Mouse (Mus musculus) limb, embryonic 11.5 days (tissue): Measurements from ENCODE around the gene Zfp277. TPM values are rescaled to one million over a fixed set of nuclear protein-coding genes. Genes with fewer than 3 reads are reported as not detected.

ENCODE experiments used
- ATAC-seq: fragments of 200-750 bp; cut with Nextera tagmentation; 2 replicates; pipeline ENCODE4 v1.8.0; 2017; ENCODE audit warnings: low read depth; ENCODE audit not compliant: insufficient number of reproducible peaks, low FRiP score, low TSS enrichment
- DNase-seq: peaks from one replicate; pipeline ENCODE4 v3.0.0-alpha.2; 2015; ENCODE audit warnings: low spot score
- H3K27ac ChIP-seq: fragments of 300-500 bp; sonication (generic); replicated peaks from 2 replicates; pipeline ENCODE4 v1.5.1; 2014; ENCODE audit warnings: low read depth, mild to moderate bottlenecking, low read length
- H3K27me3 ChIP-seq: fragments of 300-500 bp; sonication (generic); 2 replicates; pipeline ENCODE4 v1.6.1; 2014; ENCODE audit warnings: mild to moderate bottlenecking, low read length, mixed read lengths; ENCODE audit not compliant: control insufficient read depth, insufficient read depth
- H3K36me3 ChIP-seq: fragments of 300-500 bp; sonication (generic); 2 replicates; pipeline ENCODE4 v1.6.1; 2014; ENCODE audit warnings: mild to moderate bottlenecking, low read length, moderate library complexity, mixed read lengths; ENCODE audit not compliant: control insufficient read depth, insufficient read depth
- H3K4me1 ChIP-seq: fragments of 300-500 bp; sonication (generic); 2 replicates; pipeline ENCODE4 v1.6.1; 2014; ENCODE audit warnings: low read length, mixed read lengths; ENCODE audit not compliant: control insufficient read depth, insufficient read depth
- H3K4me2 ChIP-seq: fragments of 300-500 bp; sonication (generic); 2 replicates; pipeline ENCODE4 v1.6.1; 2014; ENCODE audit warnings: low read depth, mild to moderate bottlenecking, moderate library complexity; ENCODE audit not compliant: severe bottlenecking
- H3K4me3 ChIP-seq: fragments of 300-500 bp; sonication (generic); 2 replicates; pipeline ENCODE4 v1.5.1; 2014; ENCODE audit warnings: low read depth, low read length
- H3K9ac ChIP-seq: fragments of 300-500 bp; sonication (generic); 2 replicates; pipeline ENCODE4 v1.6.1; 2014; ENCODE audit warnings: mild to moderate bottlenecking, low read length
- H3K9me3 ChIP-seq: fragments of 300-500 bp; sonication (generic); 2 replicates; pipeline ENCODE4 v1.6.1; 2016; ENCODE audit warnings: low read length; ENCODE audit not compliant: control insufficient read depth
- WGBS: fragments of 180-500 bp; shearing (Covaris S2); extraction: QIAGEN DNeasy Blood & Tissue Kit; methylation state at CpG from one replicate; pipeline ENCODE4 v1.1.7; 2014; 5-methylcytosine and 5-hydroxymethylcytosine counted together
- polyA plus RNA-seq: library from polyadenylated mRNA; unstranded; fragments of >200 nt; fragmentation: Nextera tagmentation; extraction: Ambion mirVana; gene quantifications from 2 replicates; pipeline ENCODE4 v1.2.1, GENCODE M21; 2014

Zfp277 gene
- polyA plus RNA-seq, 1 experiment from 2014 or later = 42.7 TPM

GRCm38 (mm10) chr12:40391262-40391661 lies 54.4 kb downstream of the Zfp277 start:
- no peaks in the 10 kb centered on the region for H3K27me3 ChIP-seq
- H3K4me2 ChIP-seq = no peak overlapping the region
- DNase-seq (no peak), ATAC-seq (no peak)
- no peaks in the 10 kb centered on the region for H3K4me1 ChIP-seq
- 96% methylated on average over 1 of the region's 1 CpGs for WGBS
- H3K27ac ChIP-seq = no peak overlapping the region
- H3K9ac ChIP-seq = no peak overlapping the region
- no peaks in the 10 kb centered on the region for H3K9me3 ChIP-seq
- no peaks in the 10 kb centered on the region for H3K36me3 ChIP-seq
- H3K4me3 ChIP-seq = no peak overlapping the region

- Histone ChIP-seq H3K9ac (no peak overlapping the region), H3K4me3 (no peak overlapping the region)
- WGBS = 73% methylated on average over 5 of the region's 5 CpGs
These were observed 57.9 kb downstream of the Zfp277 start for GRCm38 (mm10) chr12:40387786-40388185.

GRCm38 (mm10) chr12:40385301-40385700 lies 60.4 kb downstream of the Zfp277 start:
- Histone ChIP-seq H3K4me3 (no peak overlapping the region), H3K27ac (no peak overlapping the region), H3K9ac (no peak overlapping the region), H3K36me3 (no peaks in the 10 kb centered on the region), H3K4me1 (no peaks in the 10 kb centered on the region), H3K27me3 (no peaks in the 10 kb centered on the region), H3K9me3 (no peaks in the 10 kb centered on the region), H3K4me2 (no peak overlapping the region)
- no peak for ATAC-seq
- no peak for DNase-seq
- 92% methylated on average over 4 of the region's 4 CpGs for WGBS

More at GRCm38 (mm10) chr12:40387786-40388185, 57.9 kb downstream of the Zfp277 start:
- ATAC-seq = no peak
- no peak for DNase-seq
- Histone ChIP-seq H3K4me1 (no peaks in the 10 kb centered on the region), H3K27me3 (no peaks in the 10 kb centered on the region), H3K27ac (no peak overlapping the region), H3K9me3 (no peaks in the 10 kb centered on the region), H3K36me3 (no peaks in the 10 kb centered on the region), H3K4me2 (no peak overlapping the region)

GRCm38 (mm10) chr12:40383718-40384117 lies 62.0 kb downstream of the Zfp277 start:
- H3K9me3 ChIP-seq = no peaks in the 10 kb centered on the region
- ATAC-seq = no peak
- no peak overlapping the region for H3K4me3 ChIP-seq
- WGBS = 92% methylated on average over 6 of the region's 6 CpGs
- no peak overlapping the region for H3K9ac ChIP-seq
- DNase-seq = no peak
- no peaks in the 10 kb centered on the region for H3K36me3 ChIP-seq
- no peaks in the 10 kb centered on the region for H3K27me3 ChIP-seq
- H3K4me1 ChIP-seq = no peaks in the 10 kb centered on the region
- H3K27ac ChIP-seq = no peak overlapping the region
- no peak overlapping the region for H3K4me2 ChIP-seq

GRCm38 (mm10) chr12:40382539-40382938 lies 63.2 kb downstream of the Zfp277 start:
- no peak overlapping the region for H3K4me3 ChIP-seq
- no peak overlapping the region for H3K27ac ChIP-seq
- H3K4me1 ChIP-seq = no peaks in the 10 kb centered on the region
- H3K9me3 ChIP-seq = no peaks in the 10 kb centered on the region
- no peak for ATAC-seq
- no peaks in the 10 kb centered on the region for H3K27me3 ChIP-seq
- DNase-seq = no peak
- no peak overlapping the region for H3K4me2 ChIP-seq
- whole genome bisulfite sequencing = 89% methylated on average over 5 of the region's 5 CpGs
- no peak overlapping the region for H3K9ac ChIP-seq
- H3K36me3 ChIP-seq = no peaks in the 10 kb centered on the region

GRCm38 (mm10) chr12:40381824-40382223 lies 63.9 kb downstream of the Zfp277 start:
- ATAC-seq (no peak), DNase-seq (no peak)
- Histone ChIP-seq H3K27ac (no peak overlapping the region), H3K4me2 (no peak overlapping the region), H3K9ac (no peak overlapping the region), H3K4me3 (no peak overlapping the region), H3K9me3 (no peaks in the 10 kb centered on the region), H3K4me1 (no peaks in the 10 kb centered on the region), H3K36me3 (no peaks in the 10 kb centered on the region), H3K27me3 (no peaks in the 10 kb centered on the region)
- 93% methylated on average over 11 of the region's 11 CpGs for WGBS

GRCm38 (mm10) chr12:40381173-40381801 lies 64.4 kb downstream of the Zfp277 start:
- no peak for ATAC-seq
- no peaks in the 10 kb centered on the region for H3K9me3 ChIP-seq
- 91% methylated on average over 10 of the region's 10 CpGs for WGBS
- no peaks in the 10 kb centered on the region for H3K36me3 ChIP-seq
- H3K4me1 ChIP-seq = no peaks in the 10 kb centered on the region
- no peak overlapping the region for H3K4me3 ChIP-seq
- no peak overlapping the region for H3K9ac ChIP-seq
- no peak overlapping the region for H3K4me2 ChIP-seq
- no peaks in the 10 kb centered on the region for H3K27me3 ChIP-seq
- DNase-seq = no peak
- H3K27ac ChIP-seq = no peak overlapping the region

- ATAC-seq = no peak
- WGBS = 83% methylated on average over 4 of the region's 4 CpGs
- H3K4me3 ChIP-seq = no peak overlapping the region
- H3K27me3 ChIP-seq = no peaks in the 10 kb centered on the region
- no peaks in the 10 kb centered on the region for H3K9me3 ChIP-seq
- H3K4me1 ChIP-seq = no peaks in the 10 kb centered on the region
- H3K36me3 ChIP-seq = no peaks in the 10 kb centered on the region
- DNase-seq = no peak
- H3K27ac ChIP-seq = no peak overlapping the region
- no peak overlapping the region for H3K4me2 ChIP-seq
- no peak overlapping the region for H3K9ac ChIP-seq
These were observed 66.2 kb downstream of the Zfp277 start for GRCm38 (mm10) chr12:40379538-40379923.
